Mouse (Mus musculus) bone marrow macrophage, adult 2 months (primary cell): Measurements from ENCODE around the gene Exoc3l2.

Experiments
- CTCF ChIP-seq: IDR thresholded peaks from 2 replicates; pipeline ENCODE4 v1.5.1; 2012; ENCODE audit warnings: low read depth, mild to moderate bottlenecking, low read length, moderate library complexity
- POLR2A ChIP-seq: IDR thresholded peaks from 2 replicates; pipeline ENCODE4 v1.6.1; 2012; ENCODE audit warnings: mild to moderate bottlenecking, low read depth, low read length, borderline replicate concordance

DNA sequence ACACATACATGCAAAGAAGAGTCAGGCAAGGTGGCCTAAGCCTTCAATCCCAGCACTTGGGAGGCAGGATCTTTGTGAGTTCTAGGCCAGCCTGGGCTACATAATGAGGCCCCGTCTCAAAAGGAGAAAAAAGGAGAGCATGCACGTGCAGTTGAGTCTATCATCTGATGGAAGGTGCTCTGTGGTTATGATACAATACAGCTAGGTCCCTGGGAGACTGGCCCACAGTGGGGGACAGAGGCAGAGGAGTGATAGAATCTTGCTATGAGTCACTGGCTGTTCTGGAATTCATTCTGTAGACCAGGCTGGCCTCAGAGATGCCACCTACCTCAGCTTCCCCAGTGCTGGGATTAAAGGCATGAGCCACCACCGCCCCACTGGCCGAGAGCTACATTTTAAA, 688 bp upstream of the Exoc3l2 start:
- TF ChIP-seq POLR2A (no peak), CTCF (no peak)
